Mouse (Mus musculus) kidney, adult 2 months (tissue): ENCODE data around the gene Sema3b. TPM values are rescaled to one million over a fixed set of nuclear protein-coding genes. Genes with fewer than 3 reads are reported as not detected.

Experiments
- DNase-seq: peaks from one replicate; pipeline ENCODE4 v3.0.0; 2021
- H3K27ac ChIP-seq: fragments of 200-500 bp; 2 replicates; pipeline ENCODE4 v1.5.1; 2012; ENCODE audit warnings: low read depth, low read length, control low read depth, inconsistent platforms; ENCODE audit not compliant: insufficient read depth
- H3K27me3 ChIP-seq: fragments of 200-500 bp; replicated peaks from 2 replicates; pipeline ENCODE4 v1.6.1; 2012; ENCODE audit warnings: mild to moderate bottlenecking, moderate library complexity, low read length, inconsistent platforms; ENCODE audit not compliant: control insufficient read depth, insufficient read depth
- H3K36me3 ChIP-seq: fragments of 200-500 bp; 2 replicates; pipeline ENCODE4 v1.6.1; 2012; ENCODE audit warnings: mild to moderate bottlenecking, moderate library complexity, low read length, inconsistent platforms; ENCODE audit not compliant: control insufficient read depth, insufficient read depth
- H3K4me1 ChIP-seq: fragments of 200-500 bp; 2 replicates; pipeline ENCODE4 v1.6.1; 2011; ENCODE audit warnings: low read length; ENCODE audit not compliant: control insufficient read depth, insufficient read depth
- H3K4me3 ChIP-seq: fragments of 200-500 bp; 2 replicates; pipeline ENCODE4 v1.5.1; 2011; ENCODE audit warnings: mild to moderate bottlenecking, low read depth, low read length, control low read depth; ENCODE audit not compliant: insufficient read depth
- CTCF ChIP-seq: fragments of 200-500 bp; conservative IDR thresholded peaks from 2 replicates; pipeline ENCODE4 v1.5.1; 2011; ENCODE audit warnings: low read depth, mild to moderate bottlenecking, control low read depth, low read length, moderate library complexity, mixed read lengths; ENCODE audit not compliant: insufficient read depth, insufficient read length
- POLR2A ChIP-seq: fragments of 200-500 bp; IDR thresholded peaks from one replicate; pipeline ENCODE4 v1.6.1; 2011; ENCODE audit warnings: low read depth, low read length, control low read depth
- WGBS: fragments of 180-500 bp; shearing (Covaris S2); methylation state at CpG from one replicate; pipeline ENCODE4 v1.1.7; 2018; 5-methylcytosine and 5-hydroxymethylcytosine counted together
- polyA plus RNA-seq: library from polyadenylated mRNA; depleted of rRNA; stranded (reverse); fragments of >200 nt; gene quantifications from 2 replicates; pipeline ENCODE4 v1.2.3, GENCODE M21; 2012

Sema3b gene
- polyA plus RNA-seq, 1 experiment = 63.3 TPM

DNA sequence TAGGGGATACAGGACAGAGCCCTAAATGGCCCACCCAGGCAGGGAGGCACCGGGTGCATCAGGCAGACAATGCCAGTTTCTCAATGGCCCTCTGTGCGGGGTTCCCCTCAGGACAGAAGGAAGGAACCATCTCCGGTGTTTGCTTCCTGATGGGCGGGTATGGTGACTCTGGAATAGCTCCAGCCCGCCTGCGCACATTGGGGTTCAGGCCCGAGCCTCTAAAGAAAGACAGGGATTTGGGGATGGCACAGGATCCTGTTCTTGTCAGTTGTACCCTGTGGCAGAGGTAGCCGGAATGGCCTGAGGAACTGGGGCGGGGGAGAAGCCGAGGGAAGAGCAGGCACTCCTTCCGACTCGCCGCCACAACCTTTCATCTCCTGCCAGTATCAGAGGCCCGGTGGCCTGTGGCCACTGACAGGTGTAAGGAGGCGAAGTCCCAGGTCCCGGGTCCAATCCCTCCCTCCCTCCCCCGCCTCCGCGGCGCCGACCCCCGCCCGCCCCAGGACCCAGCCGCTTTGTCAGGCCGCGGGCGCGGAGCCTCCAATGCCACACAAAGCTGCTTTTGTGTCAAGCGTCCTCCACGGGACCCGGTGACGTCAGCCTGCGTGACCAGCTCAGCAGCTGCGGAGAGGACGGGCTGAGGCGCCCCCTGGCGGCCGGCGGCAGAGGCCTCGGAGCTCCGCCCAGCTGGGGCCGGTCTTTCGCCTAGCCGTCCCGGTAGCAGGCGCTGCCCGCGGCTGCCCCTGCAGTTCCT lies 3.3 kb upstream of the Sema3b start:
- Histone ChIP-seq H3K27me3 (no peaks in the 10 kb centered on the region), H3K4me1 (peaks cover 24% of the 10 kb centered on the region), H3K27ac (peak overlapping the region; percentile 86), H3K4me3 (peak overlapping the region; percentile 27), H3K36me3 (peaks cover 2% of the 10 kb centered on the region)
- DNase-seq = peak; percentile 99
- WGBS = 6% methylated on average over 38 of the region's 48 CpGs
- TF ChIP-seq CTCF = peak; percentile 85
- TF ChIP-seq POLR2A = peak; percentile 69

DNA sequence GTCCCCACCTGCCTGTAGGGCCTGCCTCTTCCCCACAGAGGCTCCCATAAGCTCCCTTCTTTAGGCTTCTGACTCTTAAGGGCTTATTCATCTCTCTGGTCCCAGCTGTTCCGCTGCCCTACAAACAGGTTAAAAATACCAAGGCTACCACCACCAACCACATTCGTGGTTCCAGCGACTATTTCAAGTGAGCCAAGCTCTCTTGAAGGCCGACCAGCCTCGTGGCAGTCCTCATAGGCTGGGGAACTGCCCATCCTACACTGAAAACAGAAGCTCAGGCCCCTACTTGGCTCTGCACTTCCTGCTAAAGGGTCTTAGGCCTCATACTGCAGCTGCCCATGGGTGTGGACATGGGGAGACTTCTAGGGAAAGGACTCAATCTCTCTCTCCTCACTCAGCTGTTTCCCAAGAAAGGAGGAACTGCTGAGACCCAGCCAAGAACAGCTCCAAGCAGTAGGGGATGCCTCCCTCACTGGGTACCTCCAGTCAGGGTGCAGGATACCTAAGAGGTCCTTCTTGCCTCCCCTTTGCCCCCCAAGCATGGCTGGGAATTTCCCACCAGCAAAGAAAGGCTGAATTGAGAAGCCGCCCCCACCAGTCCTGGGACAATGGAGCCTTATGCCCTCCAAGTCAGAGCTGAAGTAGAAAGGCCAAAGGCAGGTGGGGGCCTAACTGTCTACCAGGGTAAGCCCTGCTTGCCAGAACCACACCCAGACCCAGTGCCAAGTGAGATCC lies 2.6 kb upstream of the Sema3b start:
- H3K27me3 ChIP-seq = no peaks in the 10 kb centered on the region
- H3K36me3 ChIP-seq = peaks cover 2% of the 10 kb centered on the region
- TF ChIP-seq CTCF (no peak), POLR2A (no peak)
- 0 out of 2 replicates have a peak overlapping the region, but pooled peaks have one; percentile 27 for H3K4me3 ChIP-seq
- peak overlapping the region; percentile 86 for H3K27ac ChIP-seq
- peaks cover 24% of the 10 kb centered on the region for H3K4me1 ChIP-seq
- 77% methylated on average over 6 of the region's 6 CpGs for WGBS
- no peak for DNase-seq

DNA sequence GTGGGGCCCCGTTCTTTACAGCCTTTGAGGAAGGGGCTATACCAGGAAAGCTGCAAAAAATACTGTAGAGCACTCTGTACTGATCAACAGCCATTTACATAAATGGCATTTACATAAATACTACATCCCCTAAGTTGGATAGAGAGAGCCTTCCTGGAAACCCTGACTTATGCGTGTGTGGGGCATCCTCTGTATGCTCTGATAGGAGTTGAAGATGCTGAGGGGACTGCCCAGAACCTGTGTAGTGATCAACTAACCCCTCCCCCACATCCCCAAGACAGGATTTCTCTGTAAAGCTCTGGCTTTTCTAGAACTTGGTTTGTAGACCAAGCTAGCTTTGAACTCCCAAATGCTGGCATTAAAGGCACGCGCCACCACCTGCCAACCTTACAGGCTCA lies 403 bp upstream of the Sema3b start:
- Histone ChIP-seq H3K27me3 (no peaks in the 10 kb centered on the region), H3K4me1 (peaks cover 32% of the 10 kb centered on the region), H3K36me3 (no peaks in the 10 kb centered on the region), H3K4me3 (no peak overlapping the region), H3K27ac (peak overlapping the region; percentile 32; the same call in 1 of the 2 replicates)
- no peak for DNase-seq
- TF ChIP-seq POLR2A (no peak), CTCF (no peak)
- 67% methylated on average over 4 of the region's 4 CpGs for WGBS

DNA sequence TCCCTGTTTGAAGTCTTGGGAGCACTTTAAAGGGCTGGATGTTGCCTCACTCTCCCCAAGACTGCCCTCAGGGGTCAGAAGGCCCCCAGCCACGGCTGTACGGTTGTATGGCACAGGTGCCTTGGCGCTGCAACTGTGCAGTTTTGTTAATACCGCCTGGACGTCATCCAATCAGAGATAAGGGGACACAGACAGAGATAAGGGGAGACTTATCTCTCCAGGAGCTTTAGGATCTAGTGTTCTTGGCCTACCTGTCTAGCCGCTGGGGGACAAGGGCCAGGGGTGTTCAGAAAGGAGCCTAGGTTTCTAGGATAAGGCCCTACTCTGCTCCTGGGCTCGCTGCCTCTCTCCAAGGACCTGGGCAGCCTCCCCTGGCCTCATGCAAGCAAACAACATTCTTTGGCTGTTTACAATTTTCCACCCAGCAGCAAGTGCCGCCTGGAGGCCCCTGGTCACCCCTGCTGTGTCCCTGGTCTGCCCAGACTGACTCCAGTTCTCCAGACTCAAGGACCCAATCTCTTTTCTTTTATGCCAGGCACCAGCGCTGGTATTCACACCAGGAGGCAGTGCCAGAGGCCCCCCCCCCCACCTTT lies 1.3 kb downstream of the Sema3b start:
- Histone ChIP-seq H3K36me3 (no peaks in the 10 kb centered on the region), H3K27ac (peak overlapping the region; percentile 99), H3K4me1 (peaks cover 34% of the 10 kb centered on the region), H3K4me3 (peak overlapping the region; percentile 65), H3K27me3 (no peaks in the 10 kb centered on the region)
- WGBS = 54% methylated on average over 9 of the region's 9 CpGs
- peak; percentile 58 for DNase-seq
- TF ChIP-seq POLR2A = no peak
- no peak for TF ChIP-seq CTCF

DNA sequence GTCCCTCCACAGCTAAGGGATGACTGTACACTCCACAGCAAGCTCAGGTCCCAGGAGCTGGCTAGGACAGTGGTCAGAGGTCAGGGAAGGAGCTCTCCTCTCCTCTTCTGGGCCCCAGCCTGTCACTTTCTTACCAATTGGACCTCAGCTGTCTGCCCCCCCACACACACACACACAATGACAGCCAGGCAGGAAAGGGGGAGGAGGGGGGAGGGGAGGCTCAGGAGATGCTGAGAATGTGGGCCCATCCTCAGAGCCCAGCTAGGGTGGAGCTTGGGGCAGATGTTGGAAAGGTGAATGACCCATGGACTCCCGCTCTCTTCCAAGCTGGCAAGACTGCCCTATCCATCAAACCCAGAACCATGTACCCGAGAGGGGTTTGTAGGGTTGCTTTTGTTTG lies 2.0 kb downstream of the Sema3b start:
- Histone ChIP-seq H3K27ac (peak overlapping the region; percentile 99), H3K27me3 (no peaks in the 10 kb centered on the region), H3K36me3 (no peaks in the 10 kb centered on the region), H3K4me1 (peaks cover 34% of the 10 kb centered on the region), H3K4me3 (peak overlapping the region; percentile 65)
- no peak for TF ChIP-seq POLR2A
- no peak for TF ChIP-seq CTCF
- 40% methylated on average over 2 of the region's 2 CpGs for whole genome bisulfite sequencing
- DNase-seq = no peak

DNA sequence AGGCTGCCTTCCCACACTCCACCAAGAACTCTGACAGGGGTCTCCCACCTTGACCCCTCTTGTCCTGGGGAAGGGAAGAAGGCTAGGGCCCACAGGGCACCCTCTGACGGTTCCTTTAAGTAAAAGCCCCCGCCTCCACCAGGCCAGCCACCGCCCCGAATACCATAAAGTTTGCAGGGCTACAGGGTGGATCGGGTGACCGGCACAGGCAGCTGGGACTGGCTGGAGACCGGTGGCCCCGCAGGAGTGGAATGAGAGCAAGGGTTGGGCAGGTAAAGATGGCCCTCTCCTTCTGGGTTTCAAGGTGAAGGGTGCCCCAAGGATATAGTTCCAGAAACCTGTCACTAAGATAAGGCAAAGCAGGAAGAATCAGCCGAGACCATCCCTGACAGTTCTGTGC lies 2.4 kb downstream of the Sema3b start:
- TF ChIP-seq CTCF (no peak), POLR2A (peak; percentile 65)
- 22% methylated on average over 9 of the region's 9 CpGs for WGBS
- no peaks in the 10 kb centered on the region for H3K36me3 ChIP-seq
- H3K27me3 ChIP-seq = no peaks in the 10 kb centered on the region
- H3K27ac ChIP-seq = peak overlapping the region; percentile 99
- peak overlapping the region; percentile 65 for H3K4me3 ChIP-seq
- DNase-seq = peak; percentile 66
- H3K4me1 ChIP-seq = peaks cover 31% of the 10 kb centered on the region

DNA sequence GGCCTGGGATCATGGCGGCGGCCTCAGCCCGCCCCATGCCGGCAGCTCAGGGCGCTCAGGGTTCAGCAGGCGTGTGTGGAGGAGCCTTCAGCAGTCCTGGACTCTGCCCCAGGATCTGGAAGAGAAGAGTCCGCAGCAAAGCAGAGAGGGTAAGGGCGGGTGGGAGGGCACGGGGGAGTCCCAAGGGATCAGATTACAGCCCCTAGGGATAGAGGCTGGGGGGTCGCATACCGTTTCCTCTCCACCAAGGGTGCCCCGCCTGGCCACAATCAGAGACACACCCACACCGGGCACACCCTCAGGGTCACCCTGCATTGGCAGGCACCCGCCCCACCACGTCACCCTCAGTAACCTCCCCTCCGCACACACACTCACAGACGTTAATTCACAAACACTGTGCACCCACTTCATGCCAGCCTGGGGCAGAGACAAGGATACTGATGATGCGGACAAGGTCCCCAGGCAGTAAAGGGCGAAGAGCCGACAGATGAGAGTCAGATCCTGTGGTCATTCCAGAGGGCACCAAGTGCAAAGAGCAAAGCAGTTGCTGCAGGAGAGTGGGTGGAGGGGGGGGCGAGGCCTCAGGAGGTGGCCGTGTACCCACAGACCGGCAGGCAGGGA lies 3.9 kb downstream of the Sema3b start:
- TF ChIP-seq CTCF (no peak), POLR2A (no peak)
- Histone ChIP-seq H3K27ac (peak overlapping the region; percentile 99), H3K4me1 (peaks cover 29% of the 10 kb centered on the region), H3K4me3 (peak overlapping the region; percentile 42), H3K36me3 (no peaks in the 10 kb centered on the region), H3K27me3 (no peaks in the 10 kb centered on the region)
- DNase-seq = peak; percentile 78
- 22% methylated on average over 23 of the region's 23 CpGs for WGBS
